Mouse (Mus musculus) embryonic fibroblast, embryonic 13.5 days (primary cell): ENCODE measurements around the gene Chchd10.

Source experiments
- CTCF ChIP-seq: IDR thresholded peaks from 2 replicates; pipeline ENCODE4 v1.5.1; 2011; ENCODE audit warnings: mild to moderate bottlenecking, control low read depth, low read length, moderate library complexity, borderline replicate concordance; ENCODE audit not compliant: insufficient read depth
- POLR2A ChIP-seq: IDR thresholded peaks from 2 replicates; pipeline ENCODE4 v1.6.1; 2011; ENCODE audit warnings: low read depth, mild to moderate bottlenecking, control low read depth, low read length, moderate library complexity

- TF ChIP-seq CTCF (no peak), POLR2A (no peak)
Measured at GRCm38 (mm10) chr10:75950791-75951210, 17.9 kb downstream of the Chchd10 start.
